Mouse (Mus musculus) liver, adult 2 months (tissue): ENCODE data around the gene Efcab6. TPM values are rescaled to one million over a fixed set of nuclear protein-coding genes. Genes with fewer than 3 reads are reported as not detected.

Source experiments
- DNase-seq: peaks from one replicate; pipeline ENCODE4 v3.0.0-alpha.2; 2011; ENCODE audit warnings: low read depth, low spot score; ENCODE audit errors: extremely low read depth
- H3K27ac ChIP-seq: fragments of 200-500 bp; replicated peaks from 2 replicates; pipeline ENCODE4 v1.5.1; 2012; ENCODE audit warnings: low read depth, mild to moderate bottlenecking, control low read depth, inconsistent platforms, low read length; ENCODE audit not compliant: insufficient read depth
- H3K27me3 ChIP-seq: fragments of 200-500 bp; 2 replicates; pipeline ENCODE4 v1.6.1; 2012; ENCODE audit warnings: mild to moderate bottlenecking, moderate library complexity, low read length, inconsistent platforms; ENCODE audit not compliant: control insufficient read depth, insufficient read depth
- H3K36me3 ChIP-seq: fragments of 200-500 bp; 2 replicates; pipeline ENCODE4 v1.6.1; 2012; ENCODE audit warnings: low read length, inconsistent platforms; ENCODE audit not compliant: control insufficient read depth, insufficient read depth
- H3K4me1 ChIP-seq: fragments of 200-500 bp; 2 replicates; pipeline ENCODE4 v1.6.1; 2011; ENCODE audit warnings: low read length; ENCODE audit not compliant: control insufficient read depth, insufficient read depth
- H3K4me3 ChIP-seq: fragments of 200-500 bp; 2 replicates; pipeline ENCODE4 v1.5.1; 2011; ENCODE audit warnings: low read depth, mild to moderate bottlenecking, control low read depth, low read length, moderate library complexity; ENCODE audit not compliant: insufficient read depth
- H3K79me2 ChIP-seq: fragments of 200-500 bp; 2 replicates; pipeline ENCODE4 v1.6.1; 2012; ENCODE audit warnings: inconsistent platforms, mild to moderate bottlenecking, low read length, moderate library complexity; ENCODE audit not compliant: control insufficient read depth, insufficient read depth
- H3K9ac ChIP-seq: fragments of 200-500 bp; 2 replicates; pipeline ENCODE4 v1.6.1; 2012; ENCODE audit warnings: low read depth, mild to moderate bottlenecking, control low read depth, inconsistent platforms, low read length
- CTCF ChIP-seq: fragments of 200-500 bp; IDR thresholded peaks from 2 replicates; pipeline ENCODE4 v1.5.1; 2011; ENCODE audit warnings: low read depth, low read length, control low read depth
- POLR2A ChIP-seq: fragments of 200-500 bp; IDR thresholded peaks from 2 replicates; pipeline ENCODE4 v1.6.1; 2011; ENCODE audit warnings: low read length, control low read depth; ENCODE audit not compliant: insufficient read depth; ENCODE audit errors: extremely low read depth
- WGBS: fragments of 180-500 bp; shearing (Covaris S2); methylation state at CpG from one replicate; pipeline ENCODE4 v1.1.7; 2018; 5-methylcytosine and 5-hydroxymethylcytosine counted together
- polyA plus RNA-seq: library from polyadenylated mRNA; depleted of rRNA; stranded (reverse); fragments of >200 nt; gene quantifications from 2 replicates; pipeline ENCODE4 v1.2.3, GENCODE M21; 2012
- total RNA-seq: library from RNA; depleted of rRNA; stranded (reverse); fragments of >200 nt; gene quantifications from 2 replicates; pipeline ENCODE4 v1.2.3, GENCODE M21; 2014

Gene Efcab6
- total and polyA plus RNA-seq, 2 experiments = not detected

GRCm38 (mm10) chr15:83997550-83997949, 67.6 kb downstream of the Efcab6 start:
- H3K4me3 ChIP-seq = no peak overlapping the region

GRCm38 (mm10) chr15:83996864-83997263, 68.3 kb downstream of the Efcab6 start:
- no peak for TF ChIP-seq POLR2A
- TF ChIP-seq CTCF = no peak
- WGBS = 79% methylated on average over 7 of the region's 7 CpGs
- no peak overlapping the region for H3K4me3 ChIP-seq
- no peak overlapping the region for H3K9ac ChIP-seq
- no peaks in the 10 kb centered on the region for H3K79me2 ChIP-seq
- H3K36me3 ChIP-seq = no peaks in the 10 kb centered on the region
- H3K4me1 ChIP-seq = no peaks in the 10 kb centered on the region
- no peak for DNase-seq
- no peak overlapping the region for H3K27ac ChIP-seq
- no peaks in the 10 kb centered on the region for H3K27me3 ChIP-seq

More at GRCm38 (mm10) chr15:83997550-83997949, 67.6 kb downstream of the Efcab6 start:
- 38% methylated on average over 4 of the region's 4 CpGs for WGBS
- Histone ChIP-seq H3K27ac (no peak overlapping the region), H3K27me3 (no peaks in the 10 kb centered on the region), H3K4me1 (no peaks in the 10 kb centered on the region), H3K9ac (no peak overlapping the region), H3K36me3 (no peaks in the 10 kb centered on the region), H3K79me2 (no peaks in the 10 kb centered on the region)
- TF ChIP-seq POLR2A = no peak
- TF ChIP-seq CTCF = no peak
- DNase-seq = no peak

- H3K27me3 ChIP-seq = peaks cover 3% of the 10 kb centered on the region; the same call in 1 of the 2 replicates
- DNase-seq = no peak
- 74% methylated on average over 15 of the region's 15 CpGs for WGBS
- H3K4me3 ChIP-seq = no peak overlapping the region
- no peak overlapping the region for H3K9ac ChIP-seq
- no peaks in the 10 kb centered on the region for H3K4me1 ChIP-seq
- H3K79me2 ChIP-seq = no peaks in the 10 kb centered on the region
- no peak overlapping the region for H3K27ac ChIP-seq
- no peaks in the 10 kb centered on the region for H3K36me3 ChIP-seq
- TF ChIP-seq POLR2A (no peak), CTCF (no peak)
These were observed 73.0 kb downstream of the Efcab6 start for GRCm38 (mm10) chr15:83992191-83992590.

GRCm38 (mm10) chr15:83991461-83991860, 73.7 kb downstream of the Efcab6 start:
- TF ChIP-seq CTCF = no peak
- TF ChIP-seq POLR2A = no peak
- H3K4me3 ChIP-seq = no peak overlapping the region
- peaks cover 3% of the 10 kb centered on the region; the same call in 1 of the 2 replicates for H3K27me3 ChIP-seq
- WGBS = 21% methylated on average over 3 of the region's 3 CpGs
- no peak for DNase-seq
- H3K27ac ChIP-seq = no peak overlapping the region
- H3K9ac ChIP-seq = no peak overlapping the region
- no peaks in the 10 kb centered on the region for H3K79me2 ChIP-seq
- H3K36me3 ChIP-seq = no peaks in the 10 kb centered on the region
- no peaks in the 10 kb centered on the region for H3K4me1 ChIP-seq

GRCm38 (mm10) chr15:83989241-83989640, 75.9 kb downstream of the Efcab6 start:
- H3K4me1 ChIP-seq = no peaks in the 10 kb centered on the region

GRCm38 (mm10) chr15:83988087-83988486, 77.1 kb downstream of the Efcab6 start:
- H3K27ac ChIP-seq = no peak overlapping the region
- TF ChIP-seq POLR2A = no peak
- TF ChIP-seq CTCF = no peak
- DNase-seq = no peak
- WGBS = 53% methylated on average over 7 of the region's 7 CpGs
- no peaks in the 10 kb centered on the region for H3K4me1 ChIP-seq
- no peaks in the 10 kb centered on the region for H3K36me3 ChIP-seq
- H3K27me3 ChIP-seq = peaks cover 3% of the 10 kb centered on the region; the same call in 1 of the 2 replicates
- no peaks in the 10 kb centered on the region for H3K79me2 ChIP-seq
- no peak overlapping the region for H3K4me3 ChIP-seq
- H3K9ac ChIP-seq = no peak overlapping the region

More at GRCm38 (mm10) chr15:83989241-83989640, 75.9 kb downstream of the Efcab6 start:
- H3K27ac ChIP-seq = no peak overlapping the region
- no peak overlapping the region for H3K9ac ChIP-seq
- H3K36me3 ChIP-seq = no peaks in the 10 kb centered on the region
- no peak for DNase-seq
- no peak for TF ChIP-seq POLR2A
- TF ChIP-seq CTCF = no peak
- whole genome bisulfite sequencing = 86% methylated on average over 5 of the region's 5 CpGs
- peaks cover 3% of the 10 kb centered on the region; the same call in 1 of the 2 replicates for H3K27me3 ChIP-seq
- no peak overlapping the region for H3K4me3 ChIP-seq
- no peaks in the 10 kb centered on the region for H3K79me2 ChIP-seq
